Mouse (Mus musculus): Measurements from ENCODE around the gene Avl9. TPM values are rescaled to one million over a fixed set of nuclear protein-coding genes. Genes with fewer than 3 reads are reported as not detected.
A peak's percentile ranks its signal among the peaks of the same experiment; 100 is the strongest.

Gene Avl9
- polyA plus RNA-seq, 1 experiment from 2014 or later: 7.3 TPM

GRCm38 (mm10) chr6:56797311-56798151, 82.8 kb downstream of the Avl9 start, which contains the start of gene Kbtbd2:
Kbtbd2 (minus strand) TSS chr6:56797813.
- no peaks in the 10 kb centered on the region for H3K27me3 ChIP-seq (ENCODE audit: control insufficient read depth, insufficient read depth, low read length)
- H3K4me2 ChIP-seq (ENCODE audit: low read depth, low read length): peak within 1 kb of the TSS; percentile 80
- H3K9me3 ChIP-seq (replicated peaks; ENCODE audit: control insufficient read depth, low read length): no peaks in the 10 kb centered on the region
- peak within 1 kb of the TSS; percentile 92 for H3K4me3 ChIP-seq (ENCODE audit: low read length)
- peak within 1 kb of the TSS; percentile 99 for H3K9ac ChIP-seq (ENCODE audit: low read length)
- peaks cover 26% of the 10 kb centered on the region for H3K4me1 ChIP-seq (ENCODE audit: control insufficient read depth, insufficient read depth, low read length)
- WGBS: under 1% methylated on average over 84 of the region's 98 CpGs
- peak; percentile 92 for ATAC-seq (replicated peaks; ENCODE audit: extremely low read depth, insufficient read depth, low FRiP score)
- no peaks in the 10 kb centered on the region for H3K36me3 ChIP-seq (ENCODE audit: control insufficient read depth, insufficient read depth)
- H3K27ac ChIP-seq (ENCODE audit: low read length): peak within 1 kb of the TSS; percentile 100

- Histone ChIP-seq H3K4me1 (ENCODE audit: control insufficient read depth, insufficient read depth, low read length) (peaks cover 26% of the 10 kb centered on the region), H3K27me3 (ENCODE audit: control insufficient read depth, insufficient read depth, low read length) (no peaks in the 10 kb centered on the region), H3K27ac (ENCODE audit: low read length) (peak overlapping the region; percentile 100), H3K9me3 (replicated peaks; ENCODE audit: control insufficient read depth, low read length) (no peaks in the 10 kb centered on the region), H3K4me2 (ENCODE audit: low read depth, low read length) (peak overlapping the region; percentile 80), H3K4me3 (ENCODE audit: low read length) (peak overlapping the region; percentile 92), H3K9ac (ENCODE audit: low read length) (peak overlapping the region; percentile 99), H3K36me3 (ENCODE audit: control insufficient read depth, insufficient read depth) (no peaks in the 10 kb centered on the region)
- ATAC-seq (replicated peaks; ENCODE audit: extremely low read depth, insufficient read depth, low FRiP score): no peak
- 11% methylated on average over 8 of the region's 8 CpGs for WGBS
These were observed 83.4 kb downstream of the Avl9 start for GRCm38 (mm10) chr6:56798152-56798465.

GRCm38 (mm10) chr6:56805026-56805425, 90.3 kb downstream of the Avl9 start:
- 80% methylated on average over 4 of the region's 4 CpGs for WGBS
- H3K9ac ChIP-seq (ENCODE audit: low read length): no peak overlapping the region
- H3K4me1 ChIP-seq (ENCODE audit: control insufficient read depth, insufficient read depth, low read length): no peaks in the 10 kb centered on the region
- H3K27ac ChIP-seq (ENCODE audit: low read length): no peak overlapping the region
- H3K4me2 ChIP-seq (ENCODE audit: low read depth, low read length): no peak overlapping the region
- H3K27me3 ChIP-seq (ENCODE audit: control insufficient read depth, insufficient read depth, low read length): no peaks in the 10 kb centered on the region
- ATAC-seq (replicated peaks; ENCODE audit: extremely low read depth, insufficient read depth, low FRiP score): no peak
- no peak overlapping the region for H3K4me3 ChIP-seq (ENCODE audit: low read length)
- no peaks in the 10 kb centered on the region for H3K36me3 ChIP-seq (ENCODE audit: control insufficient read depth, insufficient read depth)
- no peaks in the 10 kb centered on the region for H3K9me3 ChIP-seq (replicated peaks; ENCODE audit: control insufficient read depth, low read length)

GRCm38 (mm10) chr6:56806195-56806594, 91.5 kb downstream of the Avl9 start:
- no peaks in the 10 kb centered on the region for H3K4me1 ChIP-seq (ENCODE audit: control insufficient read depth, insufficient read depth, low read length)
- no peaks in the 10 kb centered on the region for H3K36me3 ChIP-seq (ENCODE audit: control insufficient read depth, insufficient read depth)
- no peak overlapping the region for H3K27ac ChIP-seq (ENCODE audit: low read length)
- H3K27me3 ChIP-seq (ENCODE audit: control insufficient read depth, insufficient read depth, low read length): no peaks in the 10 kb centered on the region
- H3K9me3 ChIP-seq (replicated peaks; ENCODE audit: control insufficient read depth, low read length): no peaks in the 10 kb centered on the region
- H3K4me3 ChIP-seq (ENCODE audit: low read length): no peak overlapping the region
- ATAC-seq (replicated peaks; ENCODE audit: extremely low read depth, insufficient read depth, low FRiP score): no peak
- WGBS: 59% methylated on average over 2 of the region's 2 CpGs
- H3K9ac ChIP-seq (ENCODE audit: low read length): no peak overlapping the region
- no peak overlapping the region for H3K4me2 ChIP-seq (ENCODE audit: low read depth, low read length)

- WGBS: 7% methylated on average over 3 of the region's 3 CpGs
- Histone ChIP-seq H3K27me3 (ENCODE audit: control insufficient read depth, insufficient read depth, low read length) (no peaks in the 10 kb centered on the region), H3K9ac (ENCODE audit: low read length) (no peak overlapping the region), H3K9me3 (replicated peaks; ENCODE audit: control insufficient read depth, low read length) (no peaks in the 10 kb centered on the region), H3K36me3 (ENCODE audit: control insufficient read depth, insufficient read depth) (no peaks in the 10 kb centered on the region), H3K4me3 (ENCODE audit: low read length) (no peak overlapping the region), H3K4me1 (ENCODE audit: control insufficient read depth, insufficient read depth, low read length) (no peaks in the 10 kb centered on the region), H3K27ac (ENCODE audit: low read length) (no peak overlapping the region), H3K4me2 (ENCODE audit: low read depth, low read length) (no peak overlapping the region)
- no peak; the same call in 1 of the 2 replicates for ATAC-seq (replicated peaks; ENCODE audit: extremely low read depth, insufficient read depth, low FRiP score)
These were observed 94.0 kb downstream of the Avl9 start for GRCm38 (mm10) chr6:56808656-56809055.

Other genes with a start within 250 kb of the Avl9 start
- gene Pde1c, start 145.8 kb upstream of the Avl9 start, polyA plus RNA-seq (2015; fragmentation: Nextera tagmentation; extraction: Ambion mirVana): 12.7 and 14.0 TPM in 2 replicates
- gene Lsm5, start 10.2 kb upstream of the Avl9 start, polyA plus RNA-seq (2015; fragmentation: Nextera tagmentation; extraction: Ambion mirVana): 50.7 and 56.3 TPM in 2 replicates
- gene Kbtbd2, start 82.9 kb downstream of the Avl9 start, polyA plus RNA-seq (2015; fragmentation: Nextera tagmentation; extraction: Ambion mirVana): 27.6 and 32.6 TPM in 2 replicates
- 138 and 143 TPM in 2 replicates for gene Fkbp9, start 117.2 kb downstream of the Avl9 start, polyA plus RNA-seq (2015; fragmentation: Nextera tagmentation; extraction: Ambion mirVana)
- 70.6 and 77.0 TPM in 2 replicates for gene Nt5c3, start 209.0 kb downstream of the Avl9 start, polyA plus RNA-seq (2015; fragmentation: Nextera tagmentation; extraction: Ambion mirVana)
- gene Vmn1r4, start 209.1 kb downstream of the Avl9 start, polyA plus RNA-seq (2015; fragmentation: Nextera tagmentation; extraction: Ambion mirVana): 0.16 TPM in 2 replicates

All from heart, embryonic 16.5 days (tissue).